Mouse (Mus musculus): ENCODE results near the gene Fam229a.

DNA sequence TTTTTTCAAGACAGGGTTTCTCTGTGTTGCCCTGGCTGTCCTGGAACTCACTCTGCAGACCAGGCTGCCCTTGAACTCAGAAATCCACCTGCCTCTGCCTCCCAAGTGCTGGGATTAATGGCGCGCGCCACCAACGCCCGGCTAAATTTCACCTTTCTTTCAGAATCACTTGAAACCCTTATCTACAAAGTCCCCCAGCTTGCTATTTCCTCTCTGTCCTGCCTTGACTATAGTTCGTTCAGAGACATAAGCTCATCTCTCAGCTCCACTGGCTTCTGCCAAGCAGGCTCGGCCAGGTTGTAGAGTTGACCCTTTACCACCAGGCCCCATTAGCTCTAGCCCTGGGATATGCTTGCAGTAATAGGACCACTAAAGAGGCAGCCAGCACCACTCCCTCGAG is 43.6 kb upstream of the Fam229a start:
- TF ChIP-seq EP300 (IDR thresholded peaks at IDR 0.05; ENCODE audit: low read depth) (no peak), CTCF (IDR thresholded peaks at IDR 0.05; ENCODE audit: low read depth) (no peak)

Data from liver, embryonic 14.5 days (tissue).